Mouse (Mus musculus): Measurements from ENCODE around the gene Rd3. TPM values are rescaled to one million over a fixed set of nuclear protein-coding genes. Genes with fewer than 3 reads are reported as not detected.
A peak's percentile ranks its signal among the peaks of the same experiment; 100 is the strongest.

Gene Rd3
- total RNA-seq, 1 experiment: 0.13 TPM

DNA sequence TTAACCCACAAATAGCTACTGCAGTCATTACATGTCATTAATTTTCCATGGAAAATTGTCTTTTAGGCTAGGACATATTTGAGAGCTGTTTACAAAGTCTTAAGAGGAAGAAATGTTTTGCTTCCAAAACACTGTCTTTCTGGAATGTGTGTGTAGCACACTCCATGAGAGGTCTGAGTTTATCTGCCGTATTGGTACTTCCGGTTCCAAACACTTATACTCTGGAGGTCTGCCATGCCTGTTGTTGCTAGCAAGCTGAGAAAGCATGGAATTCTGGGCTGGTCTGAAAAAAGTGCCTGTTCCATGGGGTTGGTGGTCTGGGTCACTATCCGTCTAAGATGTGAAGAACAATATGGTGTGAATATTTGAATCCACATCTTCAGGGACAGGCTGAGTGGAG is 11.5 kb downstream of the Rd3 start:
- Histone ChIP-seq H3K4me3 (ENCODE audit: insufficient read depth in 1 of 2, low read depth in 1 of 2, low read length in 2 of 2, poor library complexity in 1 of 2, severe bottlenecking in 1 of 2) (no peak overlapping the region), H3K36me3 (ENCODE audit: control insufficient read depth, insufficient read depth, low read length, poor library complexity, severe bottlenecking) (no peaks in the 10 kb centered on the region)

GRCm38 (mm10) chr1:191989060-191989459 is 11.9 kb downstream of the Rd3 start:
- in situ Hi-C loops (cut with MboI; ENCODE audit: low sequenced_read_pairs in 2 of 2, unreplicated experiment in 2 of 2): no loop called here
- Histone ChIP-seq H3K9ac (ENCODE audit: insufficient read depth, low read depth, low read length, poor library complexity, severe bottlenecking) (no peak overlapping the region), H3K9me3 (ENCODE audit: control insufficient read depth, insufficient read depth, low read depth, low read length) (no peaks in the 10 kb centered on the region), H3K4me3 (ENCODE audit: insufficient read depth in 1 of 2, low read depth in 1 of 2, low read length in 2 of 2, poor library complexity in 1 of 2, severe bottlenecking in 1 of 2) (0 out of 4 replicates have a peak overlapping the region, but pooled peaks of 1 of the 2 experiments have one; percentile 24), H3K36me3 (ENCODE audit: control insufficient read depth, insufficient read depth, low read length, poor library complexity, severe bottlenecking) (no peaks in the 10 kb centered on the region), H3K27ac (ENCODE audit: insufficient read depth, low read depth, low read length, poor library complexity, severe bottlenecking) (no peak overlapping the region), H3K4me1 (ENCODE audit: control insufficient read depth in 2 of 2, insufficient read depth in 2 of 2, low read length in 2 of 2, poor library complexity in 1 of 2) (peaks cover 2% of the 10 kb centered on the region in 2 experiments; a peak in 2 of 4 replicates)
- no peak for DNase-seq (ENCODE audit: low read depth, low spot score)
- TF ChIP-seq ZNF384 (IDR thresholded peaks at IDR 0.05; ENCODE audit: low read depth, low read length) (no peak), CHD2 (IDR thresholded peaks at IDR 0.05; ENCODE audit: low read depth, low read length) (no peak), MAFK (IDR thresholded peaks at IDR 0.05; ENCODE audit: insufficient read depth, low read depth, low read length) (no peak), HCFC1 (IDR thresholded peaks at IDR 0.05; ENCODE audit: borderline replicate concordance, insufficient read depth, low read length) (no peak), ZC3H11A (IDR thresholded peaks at IDR 0.05; ENCODE audit: borderline replicate concordance, low read depth, low read length) (no peak)

More for the DNA sequence above, 11.5 kb downstream of the Rd3 start:
- Histone ChIP-seq H3K9ac (ENCODE audit: insufficient read depth, low read depth, low read length, poor library complexity, severe bottlenecking) (no peak overlapping the region), H3K9me3 (ENCODE audit: control insufficient read depth, insufficient read depth, low read depth, low read length) (no peaks in the 10 kb centered on the region), H3K4me1 (ENCODE audit: control insufficient read depth in 2 of 2, insufficient read depth in 2 of 2, low read length in 2 of 2, poor library complexity in 1 of 2) (peaks cover 2% of the 10 kb centered on the region in 2 experiments; a peak in 2 of 4 replicates), H3K27ac (ENCODE audit: insufficient read depth, low read depth, low read length, poor library complexity, severe bottlenecking) (no peak overlapping the region)
- no peak for DNase-seq (ENCODE audit: low read depth, low spot score)
- in situ Hi-C loops (cut with MboI; ENCODE audit: low sequenced_read_pairs in 2 of 2, unreplicated experiment in 2 of 2): no loop called here
- TF ChIP-seq CHD2 (IDR thresholded peaks at IDR 0.05; ENCODE audit: low read depth, low read length) (no peak), HCFC1 (IDR thresholded peaks at IDR 0.05; ENCODE audit: borderline replicate concordance, insufficient read depth, low read length) (no peak), ZNF384 (IDR thresholded peaks at IDR 0.05; ENCODE audit: low read depth, low read length) (no peak), ZC3H11A (IDR thresholded peaks at IDR 0.05; ENCODE audit: borderline replicate concordance, low read depth, low read length) (no peak), MAFK (IDR thresholded peaks at IDR 0.05; ENCODE audit: insufficient read depth, low read depth, low read length) (no peak)

GRCm38 (mm10) chr1:191989994-191990393 is 12.8 kb downstream of the Rd3 start:
- DNase-seq (ENCODE audit: low read depth, low spot score): peak; percentile 91
- H3K9ac ChIP-seq (ENCODE audit: insufficient read depth, low read depth, low read length, poor library complexity, severe bottlenecking): peak overlapping the region; percentile 94
- peak overlapping the region; percentile 92 to 93 for H3K4me3 ChIP-seq (ENCODE audit: insufficient read depth in 1 of 2, low read depth in 1 of 2, low read length in 2 of 2, poor library complexity in 1 of 2, severe bottlenecking in 1 of 2)
- in situ Hi-C loops (cut with MboI; ENCODE audit: low sequenced_read_pairs in 2 of 2, unreplicated experiment in 2 of 2): no loop called here
- peaks cover 2% of the 10 kb centered on the region in 2 experiments; a peak in 2 of 4 replicates for H3K4me1 ChIP-seq (ENCODE audit: control insufficient read depth in 2 of 2, insufficient read depth in 2 of 2, low read length in 2 of 2, poor library complexity in 1 of 2)
- H3K27ac ChIP-seq (ENCODE audit: insufficient read depth, low read depth, low read length, poor library complexity, severe bottlenecking): no peak overlapping the region
- H3K36me3 ChIP-seq (ENCODE audit: control insufficient read depth, insufficient read depth, low read length, poor library complexity, severe bottlenecking): no peaks in the 10 kb centered on the region
- TF ChIP-seq HCFC1 (IDR thresholded peaks at IDR 0.05; ENCODE audit: borderline replicate concordance, insufficient read depth, low read length): no peak
- TF ChIP-seq ZNF384 (IDR thresholded peaks at IDR 0.05; ENCODE audit: low read depth, low read length): no peak
- no peak for TF ChIP-seq CHD2 (IDR thresholded peaks at IDR 0.05; ENCODE audit: low read depth, low read length)
- TF ChIP-seq MAFK (IDR thresholded peaks at IDR 0.05; ENCODE audit: insufficient read depth, low read depth, low read length): no peak
- TF ChIP-seq ZC3H11A (IDR thresholded peaks at IDR 0.05; ENCODE audit: borderline replicate concordance, low read depth, low read length): no peak
- H3K9me3 ChIP-seq (ENCODE audit: control insufficient read depth, insufficient read depth, low read depth, low read length): no peaks in the 10 kb centered on the region

DNA sequence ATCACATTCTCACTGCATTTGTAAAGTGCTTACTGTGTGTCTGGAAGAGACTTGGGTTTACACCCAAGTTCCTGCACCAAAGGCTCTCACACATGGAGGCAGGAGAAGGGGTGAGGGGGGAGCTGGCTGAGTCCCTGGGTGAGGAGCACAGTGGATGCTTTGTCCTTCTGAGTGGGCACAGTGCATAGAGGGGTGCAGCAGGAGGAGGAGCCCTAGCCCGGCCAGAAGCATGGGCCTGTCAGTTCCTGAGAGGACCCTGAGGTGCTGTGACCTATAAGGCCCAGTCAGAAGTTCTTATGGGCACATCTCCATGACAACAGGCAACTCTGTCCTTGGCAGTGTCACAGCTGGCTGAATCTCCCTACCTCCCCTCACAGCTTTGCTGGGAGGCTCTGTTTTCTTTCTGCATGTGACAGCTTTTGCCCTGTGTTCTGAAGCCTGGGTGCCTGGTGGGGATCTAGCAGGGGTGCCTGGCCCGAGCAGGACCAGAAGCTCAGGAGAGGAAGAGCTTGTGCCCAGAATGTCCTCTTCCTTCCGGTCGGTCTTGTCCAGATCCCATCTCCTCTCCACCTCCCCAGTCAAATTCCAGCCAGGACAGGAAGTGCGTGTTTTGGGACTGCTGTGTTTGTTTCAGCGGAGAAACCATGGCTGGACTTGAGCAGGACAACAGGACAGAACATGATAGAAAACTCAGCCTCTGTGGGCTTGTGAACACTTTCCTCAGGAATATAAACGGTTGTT is 15.0 kb downstream of the Rd3 start:
- in situ Hi-C loops (cut with MboI; ENCODE audit: low sequenced_read_pairs in 2 of 2, unreplicated experiment in 2 of 2): no loop called here
- no peak for DNase-seq (ENCODE audit: low read depth, low spot score)
- H3K4me3 ChIP-seq (ENCODE audit: insufficient read depth in 1 of 2, low read depth in 1 of 2, low read length in 2 of 2, poor library complexity in 1 of 2, severe bottlenecking in 1 of 2): no peak overlapping the region
- no peaks in the 10 kb centered on the region for H3K9me3 ChIP-seq (ENCODE audit: control insufficient read depth, insufficient read depth, low read depth, low read length)
- H3K4me1 ChIP-seq (ENCODE audit: control insufficient read depth in 2 of 2, insufficient read depth in 2 of 2, low read length in 2 of 2, poor library complexity in 1 of 2): peaks cover 2% of the 10 kb centered on the region in 2 experiments; a peak in 2 of 4 replicates
- H3K36me3 ChIP-seq (ENCODE audit: control insufficient read depth, insufficient read depth, low read length, poor library complexity, severe bottlenecking): no peaks in the 10 kb centered on the region
- no peak overlapping the region for H3K27ac ChIP-seq (ENCODE audit: insufficient read depth, low read depth, low read length, poor library complexity, severe bottlenecking)
- H3K9ac ChIP-seq (ENCODE audit: insufficient read depth, low read depth, low read length, poor library complexity, severe bottlenecking): no peak overlapping the region
- TF ChIP-seq ZC3H11A (IDR thresholded peaks at IDR 0.05; ENCODE audit: borderline replicate concordance, low read depth, low read length) (no peak), HCFC1 (IDR thresholded peaks at IDR 0.05; ENCODE audit: borderline replicate concordance, insufficient read depth, low read length) (no peak), MAFK (IDR thresholded peaks at IDR 0.05; ENCODE audit: insufficient read depth, low read depth, low read length) (no peak), ZNF384 (IDR thresholded peaks at IDR 0.05; ENCODE audit: low read depth, low read length) (no peak), CHD2 (IDR thresholded peaks at IDR 0.05; ENCODE audit: low read depth, low read length) (no peak)
